Mouse (Mus musculus): ENCODE results near the gene Btbd1.
A peak's percentile ranks its signal among the peaks of the same experiment; 100 is the strongest.

DNA sequence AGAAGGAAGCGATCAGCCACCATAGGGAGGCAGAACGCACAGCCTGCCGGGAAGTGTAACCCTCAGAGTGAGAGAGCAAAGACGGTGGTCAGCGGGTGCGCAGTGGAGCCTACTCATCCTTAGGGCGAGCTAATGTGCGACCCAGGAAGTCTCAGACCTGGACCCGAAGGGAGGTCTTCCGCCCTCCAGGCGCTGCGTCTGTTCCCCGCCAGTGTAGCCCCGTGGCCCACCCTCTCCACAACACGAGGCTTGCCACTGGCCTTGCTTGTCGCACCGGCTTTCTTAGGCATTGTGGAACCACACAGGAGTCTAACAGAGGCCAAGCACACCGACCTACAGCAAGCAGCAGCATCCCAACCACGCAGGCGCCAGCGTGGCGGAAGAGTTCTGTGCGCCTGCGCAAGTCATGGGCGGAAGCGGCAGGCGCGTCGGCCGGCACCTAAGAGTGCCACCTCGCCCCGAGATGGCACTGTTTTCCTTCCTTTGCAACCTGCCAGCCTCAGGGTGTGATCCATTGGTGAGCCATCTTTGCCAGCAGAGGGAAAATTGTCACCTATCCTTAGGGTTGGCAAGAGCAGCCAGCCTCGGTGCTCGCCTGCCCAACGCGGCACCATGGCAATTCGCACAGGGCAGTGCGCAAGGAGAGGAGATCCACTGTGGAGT is 40.0 kb downstream of the Btbd1 start, which contains the start of gene 3110040N11Rik:
- TF ChIP-seq POLR2A (IDR thresholded peaks at IDR 0.05; ENCODE audit: control insufficient read depth, extremely low read depth, insufficient read depth, low read length, poor library complexity) (peak; percentile 94), CTCF (IDR thresholded peaks at IDR 0.05; ENCODE audit: borderline replicate concordance, control insufficient read depth, extremely low read depth, insufficient read depth, low read length, poor library complexity) (peak; percentile 80; the same call in 1 of the 2 replicates)
